Mouse (Mus musculus): ENCODE measurements around the gene Lrfn3. TPM values are rescaled to one million over a fixed set of nuclear protein-coding genes. Genes with fewer than 3 reads are reported as not detected.
A peak's percentile ranks its signal among the peaks of the same experiment; 100 is the strongest.

Gene Lrfn3
- total RNA-seq, 2 experiments from 2014 or later: 2.9 to 3.2 TPM

- intact Hi-C loops (cut with DNase I): no loop called here
- no peak for DNase-seq
Observed at GRCm38 (mm10) chr7:30315559-30316529, 46.7 kb downstream of the Lrfn3 start.

GRCm38 (mm10) chr7:30314721-30315155 is 47.8 kb downstream of the Lrfn3 start, which contains the start of gene Syne4:
Gene Syne4, plus strand, starts transcription at chr7:30314807.
- no peak for DNase-seq
- intact Hi-C loops (cut with DNase I): no loop called here

GRCm38 (mm10) chr7:30313666-30314320 is 48.8 kb downstream of the Lrfn3 start:
- intact Hi-C loops (cut with DNase I): no loop called here
- DNase-seq: no peak

- DNase-seq: no peak
- intact Hi-C loops (cut with DNase I): no loop called here
Observed at GRCm38 (mm10) chr7:30310136-30310535, 52.4 kb downstream of the Lrfn3 start.

GRCm38 (mm10) chr7:30309395-30310129 is 53.0 kb downstream of the Lrfn3 start:
- no peak for DNase-seq
- intact Hi-C loops (cut with DNase I): no loop called here

- intact Hi-C loops (cut with DNase I): no loop called here
- peak; percentile 85 to 91 for DNase-seq
Observed at GRCm38 (mm10) chr7:30308076-30309005, 54.2 kb downstream of the Lrfn3 start, which contains the start of gene Alkbh6. Gene Alkbh6, plus strand, starts transcription at chr7:30308717.

- DNase-seq: no peak
- intact Hi-C loops (cut with DNase I): no loop called here
Observed at GRCm38 (mm10) chr7:30306083-30306779, 56.3 kb downstream of the Lrfn3 start.

Other genes starting within 250 kb of the Lrfn3 start
- gene Zfp382, start 240.8 kb downstream of the Lrfn3 start, total RNA-seq (2021): under 1 TPM; 0.59 to 0.99 TPM
- gene Zfp146, start 193.0 kb downstream of the Lrfn3 start, total RNA-seq (2021): 10 to 100 TPM; 19.2 to 23.6 TPM
- gene Cox7a1, start 178.6 kb downstream of the Lrfn3 start, total RNA-seq (2021): 1,000 to 10,000 TPM in 1 of 2 experiments, 100 to 1,000 TPM in 1; 976 to 1,017 TPM
- 100 to 1,000 TPM; 188 to 196 TPM for gene Capns1, start 164.0 kb downstream of the Lrfn3 start, total RNA-seq (2021)
- gene Polr2i, start 130.8 kb downstream of the Lrfn3 start, total RNA-seq (2021): 10 to 100 TPM; 53.9 to 58.8 TPM
- 10 to 100 TPM; 29.9 to 30.0 TPM for gene Tbcb, start 130.5 kb downstream of the Lrfn3 start, total RNA-seq (2021)
- not detected for gene Ovol3, start 127.0 kb downstream of the Lrfn3 start, total RNA-seq (2021)
- under 1 TPM in 1 of 2 experiments, not detected in 1; 0.25 TPM for gene Thap8, start 82.7 kb downstream of the Lrfn3 start, total RNA-seq (2021)
- 1 to 10 TPM; 2.2 to 2.7 TPM for gene Wdr62, start 82.4 kb downstream of the Lrfn3 start, total RNA-seq (2021)
- gene Clip3, start 71.0 kb downstream of the Lrfn3 start, total RNA-seq (2021): 1 to 10 TPM; 4.5 to 5.6 TPM
- 10 to 100 TPM; 18.3 to 18.4 TPM for gene Alkbh6, start 54.1 kb downstream of the Lrfn3 start, total RNA-seq (2021)
- gene Syne4, start 48.0 kb downstream of the Lrfn3 start, total RNA-seq (2021): 1 to 10 TPM in 1 of 2 experiments, not detected in 1; 1.9 TPM
- under 1 TPM; 0.48 to 0.72 TPM for gene E130208F15Rik, start 41.0 kb downstream of the Lrfn3 start, total RNA-seq (2021)
- 1 to 10 TPM; 6.9 to 7.3 TPM for gene Sdhaf1, start 38.9 kb downstream of the Lrfn3 start, total RNA-seq (2021)
- 1 to 10 TPM; 2.9 to 5.7 TPM for gene Tyrobp, start 51.0 kb upstream of the Lrfn3 start, total RNA-seq (2021)
- gene Hcst, start 57.1 kb upstream of the Lrfn3 start, total RNA-seq (2021): under 1 TPM in 1 of 2 experiments, not detected in 1; 0.86 TPM
- under 1 TPM; 0.12 to 0.20 TPM for gene Nfkbid, start 59.0 kb upstream of the Lrfn3 start, total RNA-seq (2021)
- gene Aplp1, start 82.8 kb upstream of the Lrfn3 start, total RNA-seq (2021): 1 to 10 TPM in 1 of 2 experiments, under 1 TPM in 1; 0.62 to 1.0 TPM
- not detected for gene Kirrel2, start 94.9 kb upstream of the Lrfn3 start, total RNA-seq (2021)
- gene Nphs1, start 95.5 kb upstream of the Lrfn3 start, total RNA-seq (2021): not detected
- gene Prodh2, start 130.8 kb upstream of the Lrfn3 start, total RNA-seq (2021): not detected
- 1 to 10 TPM in 1 of 2 experiments, under 1 TPM in 1; 0.49 to 1.0 TPM for gene Arhgap33, start 172.3 kb upstream of the Lrfn3 start, total RNA-seq (2021)
- 1,000 to 10,000 TPM; 1,132 to 1,502 TPM for gene Hspb6, start 189.4 kb upstream of the Lrfn3 start, total RNA-seq (2021)
- 1 to 10 TPM; 3.3 to 8.2 TPM for gene Proser3, start 189.5 kb upstream of the Lrfn3 start, total RNA-seq (2021)
- gene Lin37, start 197.1 kb upstream of the Lrfn3 start, total RNA-seq (2021): 10 to 100 TPM in 1 of 2 experiments, 1 to 10 TPM in 1; 9.6 to 12.4 TPM
- 10 to 100 TPM; 51.8 to 52.3 TPM for gene U2af1l4, start 200.5 kb upstream of the Lrfn3 start, total RNA-seq (2021)
- gene Gm49396, start 200.6 kb upstream of the Lrfn3 start, total RNA-seq (2021): 1 to 10 TPM; 1.8 TPM
- gene Psenen, start 200.9 kb upstream of the Lrfn3 start, total RNA-seq (2021): 10 to 100 TPM; 95.1 to 99.1 TPM
- gene Igflr1, start 202.7 kb upstream of the Lrfn3 start, total RNA-seq (2021): under 1 TPM in 1 of 2 experiments, not detected in 1; 0.38 TPM
- gene Kmt2b, start 226.0 kb upstream of the Lrfn3 start, total RNA-seq (2021): 10 to 100 TPM; 13.4 to 16.0 TPM
- gene Zbtb32, start 236.1 kb upstream of the Lrfn3 start, total RNA-seq (2021): not detected